Comparison of ENCODE assay signal across 8 mouse cellular contexts in genomic region chr9:77911508-77912229, GRCm38 (mm10). TPM values are rescaled to one million over a fixed set of nuclear protein-coding genes. Genes with fewer than 3 reads are reported as not detected.
DNase-seq lines count a peak whose midpoint lies in the region; ATAC-seq and TF ChIP-seq lines count a peak whose summit lies in the region.

No protein-coding gene starts in this region.

- peak overlapping the region; percentile 55 for H3K4me2 ChIP-seq in forebrain, embryonic 12.5 days
- peak overlapping the region; percentile 94 for H3K4me2 ChIP-seq in liver, embryonic 12.5 days

- H3K27ac ChIP-seq in gastrocnemius, adult 2 months = peak overlapping the region; percentile 94
- no peak overlapping the region for H3K27ac ChIP-seq in forebrain, embryonic 12.5 days
- H3K27ac ChIP-seq in liver, embryonic 12.5 days = peak overlapping the region; percentile 82; the same call in 1 of the 2 replicates
- peak overlapping the region; percentile 78; the same call in 1 of the 2 replicates for H3K27ac ChIP-seq in small intestine, adult 2 months (ENCODE audit: insufficient read depth, low read depth, low read length)

- no peak for TF ChIP-seq CTCF in gastrocnemius, adult 2 months (IDR thresholded peaks at IDR 0.05)
- no peak for TF ChIP-seq CTCF in small intestine, adult 2 months (IDR thresholded peaks at IDR 0.05; ENCODE audit: extremely low read depth, insufficient read length, insufficient replicate concordance, low read depth, low read length)

- H3K27me3 ChIP-seq in forebrain, embryonic 12.5 days = no peaks in the 10 kb centered on the region
- no peaks in the 10 kb centered on the region for H3K27me3 ChIP-seq in liver, embryonic 12.5 days (replicated peaks)
- no peaks in the 10 kb centered on the region for H3K27me3 ChIP-seq in small intestine, adult 2 months (ENCODE audit: control insufficient read depth, insufficient read depth, low read length)

- intact Hi-C loops in gastrocnemius, adult 2 months (cut with DNase I) = loop anchor here (5.0 to 10.0 kb wide), 3 partner anchors 91 to 533 kb away; partner anchors contain the start of genes Cgas, Gm17324 and Mto1

- peak overlapping the region; percentile 86 for H3K4me3 ChIP-seq in gastrocnemius, adult 2 months
- H3K4me3 ChIP-seq in forebrain, embryonic 12.5 days (replicated peaks) = peak overlapping the region; percentile 60; the same call in 1 of the 2 replicates
- H3K4me3 ChIP-seq in liver, embryonic 12.5 days = peak overlapping the region; percentile 70
- no peak overlapping the region for H3K4me3 ChIP-seq in small intestine, adult 2 months (ENCODE audit: low read depth, low read length)

- peaks cover 13% of the 10 kb centered on the region for H3K4me1 ChIP-seq in forebrain, embryonic 12.5 days
- peaks cover 37% of the 10 kb centered on the region for H3K4me1 ChIP-seq in liver, embryonic 12.5 days
- H3K4me1 ChIP-seq in small intestine, adult 2 months (ENCODE audit: control insufficient read depth, insufficient read depth, insufficient read length, low read length) = peaks cover 5% of the 10 kb centered on the region; the same call in 1 of the 2 replicates

- H3K9ac ChIP-seq in forebrain, embryonic 12.5 days = peak overlapping the region; percentile 29; the same call in 1 of the 2 replicates
- H3K9ac ChIP-seq in liver, embryonic 12.5 days = 0 out of 2 replicates have a peak overlapping the region, but pooled peaks have one; percentile 71

- DNase-seq in gastrocnemius, adult 2 months = no peak
- no peak for DNase-seq in gastrocnemius, adult 18-20 months (ENCODE audit: low spot score)
- DNase-seq in CD4-positive helper T cell, adult 2 months (ENCODE audit: low read depth, low spot score) = peak; percentile 80
- no peak for DNase-seq in frontal cortex, adult 2 months (ENCODE audit: extremely low spot score in 1 of 2, low spot score in 1 of 2)
- no peak for DNase-seq in urinary bladder, adult 18-20 months (ENCODE audit: low spot score in 2 of 2)

- H3K36me3 ChIP-seq in forebrain, embryonic 12.5 days (replicated peaks) = no peaks in the 10 kb centered on the region
- no peaks in the 10 kb centered on the region for H3K36me3 ChIP-seq in liver, embryonic 12.5 days
- H3K36me3 ChIP-seq in small intestine, adult 2 months (ENCODE audit: control insufficient read depth, insufficient read depth, low read length) = no peaks in the 10 kb centered on the region

- ATAC-seq in forebrain, embryonic 12.5 days (ENCODE audit: low FRiP score) = no peak
- ATAC-seq in liver, embryonic 12.5 days = no peak

- no peaks in the 10 kb centered on the region for H3K9me3 ChIP-seq in forebrain, embryonic 12.5 days
- no peaks in the 10 kb centered on the region for H3K9me3 ChIP-seq in liver, embryonic 12.5 days (replicated peaks)

- 52% methylated on average over 7 of the region's 7 CpGs for WGBS in forebrain, embryonic 12.5 days
- 30% methylated on average over 7 of the region's 7 CpGs for WGBS in liver, embryonic 12.5 days (ENCODE audit: insufficient replicate concordance)
- WGBS in small intestine, adult 2 months = 6% methylated on average over 7 of the region's 7 CpGs

- no peak for TF ChIP-seq POLR2A in small intestine, adult 2 months (IDR thresholded peaks at IDR 0.05; ENCODE audit: low read depth, low read length)

RNA-seq across cellular contexts. Expression of gene Elovl5, which starts 5.5 kb away (rescaled TPM):
- total RNA-seq in gastrocnemius, adult 2 months (2021) = 10 to 100 TPM in 1 of 2 experiments, 1 to 10 TPM in 1; 8.7 to 14.3 TPM
- total RNA-seq in gastrocnemius, adult 18-20 months (2021) = 1 to 10 TPM; 5.9 to 9.3 TPM
- 74.6 and 78.8 TPM in 2 replicates for polyA plus RNA-seq in forebrain, embryonic 12.5 days (2016; fragmentation: Nextera tagmentation; extraction: Ambion mirVana)
- polyA plus RNA-seq in liver, embryonic 12.5 days (2016; fragmentation: Nextera tagmentation; extraction: Ambion mirVana) = 28.1 and 28.8 TPM in 2 replicates
- 6.0 and 11.2 TPM in 2 replicates for polyA plus RNA-seq in small intestine, adult 2 months (2012; rRNA removed)
- polyA plus RNA-seq in frontal cortex, adult 2 months (2012; rRNA removed) = 97.3 and 105 TPM in 2 replicates
